Mouse (Mus musculus): ENCODE data around the gene Mctp1.
A peak's percentile ranks its signal among the peaks of the same experiment; 100 is the strongest.

Gene Mctp1

DNA sequence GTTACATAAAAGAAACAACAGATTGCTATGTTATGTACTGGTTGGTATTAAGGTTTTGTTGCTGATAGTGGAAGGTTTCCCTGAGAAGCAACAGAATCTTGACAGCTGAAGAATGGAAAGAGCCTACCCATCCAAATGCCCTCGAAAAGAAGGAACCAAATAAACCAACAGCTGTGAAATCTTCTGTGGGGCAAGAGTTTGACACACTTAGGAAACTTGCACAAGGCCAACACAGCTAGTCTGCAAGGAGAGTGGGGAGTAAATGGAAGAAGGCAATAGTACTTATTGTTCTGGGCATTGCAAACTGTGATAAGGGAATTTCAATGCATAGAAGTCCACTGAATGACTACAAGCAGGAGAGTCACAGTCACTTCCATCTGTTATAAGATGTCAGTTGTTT lies 236.2 kb downstream of the Mctp1 start:
- no peak for DNase-seq

DNA sequence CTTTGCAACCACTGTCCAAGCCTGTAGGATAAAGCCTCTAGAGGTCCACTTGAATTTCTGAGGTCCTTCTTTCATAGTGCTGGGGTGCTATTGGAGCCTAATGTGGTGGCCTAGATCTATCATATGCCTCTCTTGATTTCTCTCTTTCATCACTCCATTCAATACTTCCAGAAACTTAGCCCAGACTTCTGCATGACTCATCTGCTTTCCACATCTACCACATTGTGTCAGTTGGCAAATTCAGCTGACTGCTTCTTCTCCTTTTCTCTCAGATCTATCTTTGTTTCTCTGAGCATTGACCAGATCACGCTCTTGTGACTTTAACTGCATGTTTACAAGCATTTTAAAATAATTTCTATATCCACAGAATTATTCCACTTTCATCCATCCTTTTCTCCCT lies 249.4 kb downstream of the Mctp1 start:
- DNase-seq = no peak

DNA sequence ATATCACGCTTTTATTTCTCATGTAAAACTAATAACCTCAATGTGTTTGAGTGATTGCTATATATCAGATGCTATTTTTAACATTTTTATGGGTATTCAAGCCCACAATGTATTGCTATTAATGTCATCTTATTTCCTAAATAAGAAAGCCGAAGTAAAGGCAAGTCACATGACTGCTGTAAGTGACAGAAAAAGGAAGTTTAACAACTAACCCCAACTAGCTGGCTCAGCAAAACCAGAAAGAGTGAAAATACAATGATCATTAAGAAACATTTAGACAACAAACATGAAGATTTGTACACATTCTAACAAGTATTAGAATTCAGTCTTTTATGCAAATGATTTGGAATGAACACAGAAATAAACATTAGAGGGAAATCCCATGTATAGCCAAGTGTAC lies 253.9 kb downstream of the Mctp1 start:
- no peak for DNase-seq

- DNase-seq = no peak
Observed at GRCm38 (mm10) chr13:76659523-76659922, 275.2 kb downstream of the Mctp1 start.

DNA sequence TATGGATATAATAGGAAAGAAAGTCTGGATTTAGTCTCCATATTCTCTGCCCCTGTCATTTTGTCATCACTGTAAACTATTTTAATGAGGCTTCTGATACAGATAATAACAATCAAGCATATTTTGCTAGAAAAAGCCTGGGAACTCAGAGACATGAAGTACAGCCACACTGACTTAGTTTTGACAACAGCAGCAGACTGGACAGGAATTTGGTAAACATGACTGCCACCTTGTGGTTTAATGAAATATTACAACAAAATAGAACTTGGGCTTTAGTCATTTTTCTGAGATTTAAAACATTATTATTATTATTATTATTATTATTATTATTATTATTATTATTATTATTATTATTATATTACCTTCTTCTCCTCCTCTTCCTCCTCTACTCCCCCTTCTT lies 297.0 kb downstream of the Mctp1 start:
- DNase-seq = no peak

- no peak for DNase-seq
Observed at GRCm38 (mm10) chr13:76689349-76689748, 305.0 kb downstream of the Mctp1 start.

DNA sequence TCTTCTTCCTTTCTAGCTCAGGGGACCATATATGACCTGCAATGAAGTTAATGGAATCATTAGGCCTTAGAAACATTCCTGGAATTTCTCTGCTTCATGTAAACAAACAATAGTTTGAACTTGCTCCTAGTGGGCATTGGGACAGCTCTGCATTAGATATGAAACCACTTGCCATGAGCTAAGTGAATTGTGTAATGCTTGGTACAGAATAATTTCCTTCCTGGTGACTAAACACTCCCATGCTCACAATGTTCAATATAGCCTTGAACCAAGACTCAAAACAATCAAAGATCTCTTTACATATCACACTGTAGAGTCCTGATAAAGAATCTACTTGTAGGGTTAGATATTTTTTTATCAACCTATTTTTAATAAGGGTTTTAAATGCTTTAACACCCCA lies 305.8 kb downstream of the Mctp1 start:
- no peak for DNase-seq

GRCm38 (mm10) chr13:76690697-76691096 lies 306.4 kb downstream of the Mctp1 start:
- DNase-seq = no peak

DNA sequence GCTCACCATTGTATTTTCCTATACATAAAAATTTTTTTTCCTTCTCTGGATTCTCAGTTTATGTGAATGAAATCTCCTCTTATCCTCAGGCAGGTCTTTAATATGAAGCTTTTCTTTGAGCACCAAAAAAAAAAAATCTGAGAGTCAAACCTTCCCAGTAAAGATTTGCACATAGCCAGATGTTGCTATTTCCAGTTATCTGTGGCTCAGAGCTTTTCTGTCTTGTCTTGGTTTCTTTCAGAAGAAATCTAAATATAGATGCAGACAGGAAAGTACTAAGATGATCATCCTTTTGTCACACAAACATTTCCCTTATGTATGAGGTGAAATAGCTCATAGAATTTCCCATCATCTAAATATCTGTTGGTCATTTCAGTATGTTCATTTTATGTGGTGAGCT lies 349.7 kb downstream of the Mctp1 start:
- DNase-seq = no peak

DNA sequence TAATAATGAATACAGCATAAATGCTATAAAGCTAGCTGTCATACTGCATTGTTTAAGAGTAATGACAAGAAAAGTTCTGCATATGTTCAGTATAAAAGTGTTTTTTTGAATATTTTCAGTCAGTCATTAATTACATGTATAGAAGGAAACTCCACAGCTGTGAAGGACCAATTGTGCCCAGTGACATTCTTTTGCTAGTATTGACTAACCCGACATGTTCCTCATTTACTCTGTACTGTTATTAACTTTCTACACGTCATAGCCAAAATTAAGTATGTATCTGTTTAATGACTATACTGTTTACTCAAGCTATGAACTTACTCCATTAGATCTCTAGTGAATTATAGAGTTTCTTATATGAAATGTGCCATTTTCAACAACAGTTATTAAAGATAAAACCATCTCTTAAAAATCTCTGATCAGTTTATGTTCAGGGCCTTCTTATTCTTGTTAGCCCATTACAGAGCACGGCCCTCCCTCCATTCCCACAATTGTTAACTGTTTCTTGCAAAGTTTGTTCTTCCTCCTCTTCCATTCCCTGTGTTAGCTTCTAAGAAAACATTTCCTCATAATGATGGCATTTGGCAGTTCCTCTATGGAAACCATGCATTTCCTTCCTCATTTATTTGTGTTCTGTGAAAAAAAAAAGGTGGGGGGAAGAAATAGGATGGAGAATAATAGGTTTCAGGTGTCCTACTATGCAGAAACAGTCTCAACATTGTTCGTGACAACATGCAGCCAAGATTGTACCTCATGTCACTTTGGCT lies 366.5 kb downstream of the Mctp1 start:
- no peak for DNase-seq

- DNase-seq = peak; percentile 54
Observed at GRCm38 (mm10) chr13:76759832-76760490, 375.6 kb downstream of the Mctp1 start.

- DNase-seq = no peak
Observed at GRCm38 (mm10) chr13:76799662-76800061, 415.3 kb downstream of the Mctp1 start.

DNA sequence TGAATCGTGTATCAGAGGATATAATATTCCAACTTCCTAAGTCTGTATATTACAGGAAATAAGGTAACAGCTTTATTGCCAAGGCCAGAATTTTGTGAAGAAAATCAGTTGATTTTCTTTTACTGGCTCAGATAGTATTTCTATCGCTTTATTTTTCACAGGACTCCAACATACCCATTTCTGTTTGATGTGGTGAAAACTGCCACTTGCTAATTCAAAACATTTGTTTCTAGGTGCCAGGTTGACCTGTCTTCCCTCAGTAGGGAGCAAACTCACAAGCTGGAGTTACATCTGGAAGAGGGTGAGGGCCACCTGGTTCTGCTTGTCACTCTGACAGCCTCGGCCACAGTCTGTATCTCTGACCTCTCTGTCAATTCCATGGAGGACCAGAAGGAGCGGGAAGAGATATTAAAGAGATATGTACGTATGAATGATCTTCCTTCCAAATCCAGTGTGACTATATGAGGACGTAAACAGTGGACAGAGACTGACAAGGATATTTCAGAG lies 416.8 kb downstream of the Mctp1 start:
- DNase-seq = no peak

GRCm38 (mm10) chr13:76802051-76802728 lies 417.9 kb downstream of the Mctp1 start:
- DNase-seq = peak; percentile 9

- no peak for DNase-seq
Observed at GRCm38 (mm10) chr13:76802926-76803325, 418.6 kb downstream of the Mctp1 start.

DNA sequence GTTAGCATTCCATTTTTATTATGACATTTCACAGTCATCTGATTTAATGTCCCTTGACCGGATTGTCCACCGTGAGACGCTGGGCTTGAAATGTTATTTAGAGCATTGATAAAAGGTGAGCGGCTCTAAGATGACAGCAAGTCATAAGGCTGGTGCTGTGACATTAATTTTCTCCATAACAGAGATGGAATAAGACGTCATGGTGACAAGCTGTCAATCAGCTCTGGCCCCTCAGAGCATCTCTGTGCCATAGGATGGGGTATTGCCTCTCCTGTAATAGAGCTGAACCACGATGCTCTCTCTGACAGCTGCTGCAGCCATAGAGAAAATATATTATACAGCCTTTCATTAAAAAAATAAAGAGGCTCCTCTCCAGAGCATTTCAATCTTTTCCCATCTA lies 419.5 kb downstream of the Mctp1 start:
- DNase-seq = no peak

GRCm38 (mm10) chr13:76808871-76809390 lies 424.6 kb downstream of the Mctp1 start:
- no peak for DNase-seq

DNA sequence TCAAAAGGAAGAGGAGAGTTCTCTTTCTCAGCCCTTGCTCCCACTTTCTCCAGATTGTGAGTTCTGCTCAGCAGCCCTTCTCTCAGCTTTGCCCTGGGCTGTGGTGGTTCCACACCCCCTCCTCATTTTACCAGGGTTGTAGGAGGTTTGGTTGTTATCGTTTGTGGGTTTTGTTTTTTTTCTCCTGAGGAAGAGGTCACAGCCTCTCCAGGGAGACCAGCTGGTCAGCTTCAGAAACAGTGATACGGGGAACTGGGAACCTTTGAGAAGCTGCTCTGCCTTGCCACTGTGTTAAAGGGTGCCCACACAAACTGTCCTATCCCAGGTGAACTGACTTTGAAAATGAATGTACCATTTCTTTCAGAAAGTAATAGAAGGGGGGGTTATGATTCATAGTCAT lies 425.5 kb downstream of the Mctp1 start:
- DNase-seq = no peak

- DNase-seq = peak; percentile 75
Observed at GRCm38 (mm10) chr13:76810496-76810939, 426.2 kb downstream of the Mctp1 start.

GRCm38 (mm10) chr13:76823083-76823482 lies 438.7 kb downstream of the Mctp1 start:
- no peak for DNase-seq

DNA sequence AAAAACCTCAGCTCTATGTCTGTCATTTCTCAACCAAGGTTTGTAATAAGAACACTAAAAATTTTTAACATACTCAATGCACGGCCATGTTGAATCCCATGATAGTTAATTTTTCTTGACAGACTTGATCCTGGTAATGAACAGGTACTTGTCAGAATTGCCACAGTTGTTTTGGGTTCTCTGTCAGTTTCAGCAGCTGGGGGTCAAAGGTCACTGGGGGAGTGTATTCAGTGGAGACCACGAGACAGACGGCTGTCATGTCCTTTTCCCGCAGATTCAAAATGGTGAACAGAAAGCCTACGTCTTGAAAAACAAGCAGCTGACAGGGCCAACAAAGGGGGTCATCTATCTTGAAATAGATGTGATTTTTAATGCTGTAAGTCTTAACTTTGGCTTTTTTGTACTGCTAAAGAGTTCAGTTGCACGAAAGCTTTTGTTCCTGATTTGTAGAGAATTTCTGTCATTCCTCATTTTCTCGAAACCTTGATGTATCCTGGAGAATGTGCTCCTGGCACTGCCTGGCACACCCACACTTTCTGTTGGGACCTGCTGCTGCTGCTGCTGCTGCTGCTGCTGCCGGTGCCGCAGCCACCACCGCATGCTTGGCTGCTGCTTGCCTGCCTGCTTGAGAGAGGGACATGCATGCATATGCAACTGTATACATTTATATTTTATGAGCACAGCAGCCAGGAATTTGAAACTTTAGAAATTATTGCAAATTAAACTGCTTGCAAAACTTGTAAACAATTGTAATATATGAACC lies 440.8 kb downstream of the Mctp1 start:
- DNase-seq = no peak

- DNase-seq = no peak
Observed at GRCm38 (mm10) chr13:76827738-76828137, 443.4 kb downstream of the Mctp1 start.

DNA sequence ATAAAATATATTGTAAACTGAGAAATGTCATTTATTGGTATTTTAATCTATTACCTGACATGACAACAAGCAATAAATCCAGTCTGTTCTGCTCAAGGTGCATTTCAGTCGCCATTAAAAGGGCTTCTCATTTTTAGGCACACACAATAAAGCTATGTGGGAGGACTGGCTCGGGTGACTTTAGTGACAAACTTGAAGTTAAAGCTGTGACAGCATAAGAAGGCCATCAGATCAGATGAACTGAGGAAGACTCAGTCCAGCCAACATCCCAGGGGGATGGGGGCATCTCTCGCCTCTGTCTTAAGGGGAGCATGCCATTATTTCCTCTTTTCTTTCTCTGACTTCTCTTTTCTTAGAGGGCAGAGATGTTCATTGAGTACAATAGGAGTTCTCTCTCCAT lies 453.7 kb downstream of the Mctp1 start:
- DNase-seq = no peak

All from kidney, postnatal 10 days (tissue).